29 mouse cellular contexts compared by ENCODE assay signal in genomic region chr1:161695886-161696285, GRCm38 (mm10).
DNase-seq lines count a peak whose midpoint lies in the region; ATAC-seq lines count a peak whose summit lies in the region.
"Had no signal": no experiment of that assay in that cellular context is flagged by ENCODE, and none has a peak within 500 bp of the region (broad histone marks: within the 10 kb centered on the region; RNA-seq: fewer than 3 reads in every experiment).

No protein-coding gene starts in this region.

- no peaks in the 10 kb centered on the region for H3K4me1 ChIP-seq in midbrain, embryonic 12.5 days
- H3K4me1 ChIP-seq in midbrain, embryonic 16.5 days (ENCODE audit: control insufficient read depth, insufficient read depth, low read length) = no peaks in the 10 kb centered on the region
- peaks cover 5% of the 10 kb centered on the region; the same call in 1 of the 2 replicates for H3K4me1 ChIP-seq in limb, embryonic 12.5 days (replicated peaks)
- H3K4me1 ChIP-seq: embryonic facial prominence, embryonic 15.5 days; heart, embryonic 10.5 days; heart, embryonic 15.5 days; lung, embryonic 15.5 days; midbrain, embryonic 13.5 days; neural tube, embryonic 13.5 days; stomach, embryonic 15.5 days had no signal

- 19% methylated on average over 5 of the region's 5 CpGs for WGBS in midbrain, embryonic 12.5 days
- WGBS in midbrain, embryonic 16.5 days = 19% methylated on average over 5 of the region's 5 CpGs
- WGBS in limb, embryonic 12.5 days = 31% methylated on average over 5 of the region's 5 CpGs

- peak; percentile 15 for DNase-seq in embryo, embryonic 10 days (ENCODE audit: low spot score)
- DNase-seq in embryo, embryonic 9.5 days (ENCODE audit: extremely low spot score) = no peak
- DNase-seq in embryo, embryonic 11 days = peak; percentile 14
- no peak for DNase-seq in layer of hippocampus, adult 9-11 months
- DNase-seq in layer of hippocampus, adult 18-20 months (ENCODE audit: low spot score in 2 of 2) = no peak
- DNase-seq: adrenal gland, postnatal 14 days; cerebellum, adult 11-12 months; cerebellum, postnatal 10 days; gastrocnemius, postnatal 25 days; heart, adult 11 months; kidney, adult 2 months; right cerebral cortex, postnatal 25 days had no signal

- H3K9me3 ChIP-seq in midbrain, embryonic 12.5 days = no peaks in the 10 kb centered on the region
- no peaks in the 10 kb centered on the region for H3K9me3 ChIP-seq in midbrain, embryonic 16.5 days (replicated peaks; ENCODE audit: control insufficient read depth, low read length, poor library complexity, severe bottlenecking)
- H3K9me3 ChIP-seq in limb, embryonic 12.5 days = no peaks in the 10 kb centered on the region
- H3K9me3 ChIP-seq: embryonic facial prominence, embryonic 15.5 days; G1E; heart, embryonic 10.5 days; heart, embryonic 15.5 days; lung, embryonic 15.5 days; midbrain, embryonic 13.5 days; neural tube, embryonic 13.5 days; stomach, embryonic 15.5 days had no signal

- no peaks in the 10 kb centered on the region for H3K36me3 ChIP-seq in midbrain, embryonic 12.5 days
- no peaks in the 10 kb centered on the region for H3K36me3 ChIP-seq in midbrain, embryonic 16.5 days (ENCODE audit: control insufficient read depth, insufficient read depth, low read length)
- no peaks in the 10 kb centered on the region for H3K36me3 ChIP-seq in limb, embryonic 12.5 days
- H3K36me3 ChIP-seq: embryonic facial prominence, embryonic 15.5 days; G1E; heart, embryonic 10.5 days; heart, embryonic 15.5 days; lung, embryonic 15.5 days; midbrain, embryonic 13.5 days; neural tube, embryonic 13.5 days; stomach, embryonic 15.5 days had no signal

- H3K4me2 ChIP-seq in midbrain, embryonic 12.5 days (replicated peaks) = no peak overlapping the region
- no peak overlapping the region for H3K4me2 ChIP-seq in midbrain, embryonic 16.5 days (ENCODE audit: low read length)
- H3K4me2 ChIP-seq in limb, embryonic 12.5 days = no peak overlapping the region
- H3K4me2 ChIP-seq: embryonic facial prominence, embryonic 15.5 days; heart, embryonic 15.5 days; lung, embryonic 15.5 days; midbrain, embryonic 13.5 days; neural tube, embryonic 13.5 days; stomach, embryonic 15.5 days had no signal

- peak; percentile 71; the same call in 1 of the 2 replicates for ATAC-seq in midbrain, embryonic 12.5 days (ENCODE audit: low FRiP score, low read depth)
- no peak for ATAC-seq in midbrain, embryonic 16.5 days
- peak; percentile 31; the same call in 1 of the 2 replicates for ATAC-seq in limb, embryonic 12.5 days (ENCODE audit: insufficient number of reproducible peaks, insufficient read depth, low FRiP score, low TSS enrichment, low read depth)
- ATAC-seq: forebrain, embryonic 14.5 days; hindbrain, embryonic 16.5 days; midbrain, embryonic 13.5 days had no signal

- H3K27ac ChIP-seq in midbrain, embryonic 12.5 days (replicated peaks) = no peak overlapping the region
- H3K27ac ChIP-seq in midbrain, embryonic 16.5 days (ENCODE audit: low read length) = no peak overlapping the region
- H3K27ac ChIP-seq in limb, embryonic 12.5 days = no peak overlapping the region
- H3K27ac ChIP-seq: embryonic facial prominence, embryonic 15.5 days; heart, embryonic 10.5 days; heart, embryonic 15.5 days; kidney, postnatal 0 days; left cerebral cortex, adult 2 months; lung, embryonic 15.5 days; midbrain, embryonic 13.5 days; neural tube, embryonic 13.5 days; stomach, embryonic 15.5 days had no signal

- no peak overlapping the region for H3K4me3 ChIP-seq in midbrain, embryonic 12.5 days
- no peak overlapping the region for H3K4me3 ChIP-seq in midbrain, embryonic 16.5 days (ENCODE audit: low read depth, low read length)
- no peak overlapping the region for H3K4me3 ChIP-seq in limb, embryonic 12.5 days (replicated peaks)
- H3K4me3 ChIP-seq: embryonic facial prominence, embryonic 15.5 days; heart, embryonic 10.5 days; heart, embryonic 15.5 days; left cerebral cortex, adult 2 months; lung, embryonic 15.5 days; midbrain, embryonic 13.5 days; myocyte; neural tube, embryonic 13.5 days; stomach, embryonic 15.5 days had no signal

- no peaks in the 10 kb centered on the region for H3K27me3 ChIP-seq in midbrain, embryonic 12.5 days
- H3K27me3 ChIP-seq in midbrain, embryonic 16.5 days (ENCODE audit: control insufficient read depth, insufficient read depth, low read depth, low read length) = no peaks in the 10 kb centered on the region
- no peaks in the 10 kb centered on the region for H3K27me3 ChIP-seq in limb, embryonic 12.5 days
- H3K27me3 ChIP-seq: CH12.LX; embryonic facial prominence, embryonic 15.5 days; heart, embryonic 15.5 days; lung, embryonic 15.5 days; midbrain, embryonic 13.5 days; neural tube, embryonic 13.5 days; stomach, embryonic 15.5 days had no signal

- H3K9ac ChIP-seq in midbrain, embryonic 12.5 days (replicated peaks) = no peak overlapping the region
- no peak overlapping the region for H3K9ac ChIP-seq in midbrain, embryonic 16.5 days (ENCODE audit: low read depth, low read length)
- H3K9ac ChIP-seq in limb, embryonic 12.5 days (replicated peaks) = no peak overlapping the region
- H3K9ac ChIP-seq: embryonic facial prominence, embryonic 15.5 days; heart, embryonic 15.5 days; lung, embryonic 15.5 days; midbrain, embryonic 13.5 days; neural tube, embryonic 13.5 days; stomach, embryonic 15.5 days had no signal

Comparison
In these comparisons a context has a peak if more than half of its experiments do, and no peak if none do; other contexts are left out.
1. DNase-seq: peak in embryo, embryonic 10 days (single experiment) and embryo, embryonic 11 days (single experiment); none in embryo, embryonic 9.5 days (single experiment), layer of hippocampus, adult 9-11 months (single experiment) and layer of hippocampus, adult 18-20 months (0 of 2).